Mouse (Mus musculus) bone marrow macrophage, adult 2 months (primary cell): ENCODE measurements around the gene Exosc9.

Experiments used
- CTCF ChIP-seq: IDR thresholded peaks from 2 replicates; pipeline ENCODE4 v1.5.1; 2012; ENCODE audit warnings: low read depth, mild to moderate bottlenecking, low read length, moderate library complexity
- POLR2A ChIP-seq: IDR thresholded peaks from 2 replicates; pipeline ENCODE4 v1.6.1; 2012; ENCODE audit warnings: mild to moderate bottlenecking, low read depth, low read length, borderline replicate concordance

- no peak for TF ChIP-seq CTCF
- TF ChIP-seq POLR2A = no peak
These were observed 47.1 kb upstream of the Exosc9 start for GRCm38 (mm10) chr3:36505306-36505705.
